Mouse (Mus musculus): ENCODE measurements around the gene Nudt14. TPM values are rescaled to one million over a fixed set of nuclear protein-coding genes. Genes with fewer than 3 reads are reported as not detected.

The Nudt14 gene
- 59.2 and 59.8 TPM in 2 replicates for polyA plus RNA-seq (2015; fragmentation: Nextera tagmentation; extraction: Ambion mirVana)

DNA sequence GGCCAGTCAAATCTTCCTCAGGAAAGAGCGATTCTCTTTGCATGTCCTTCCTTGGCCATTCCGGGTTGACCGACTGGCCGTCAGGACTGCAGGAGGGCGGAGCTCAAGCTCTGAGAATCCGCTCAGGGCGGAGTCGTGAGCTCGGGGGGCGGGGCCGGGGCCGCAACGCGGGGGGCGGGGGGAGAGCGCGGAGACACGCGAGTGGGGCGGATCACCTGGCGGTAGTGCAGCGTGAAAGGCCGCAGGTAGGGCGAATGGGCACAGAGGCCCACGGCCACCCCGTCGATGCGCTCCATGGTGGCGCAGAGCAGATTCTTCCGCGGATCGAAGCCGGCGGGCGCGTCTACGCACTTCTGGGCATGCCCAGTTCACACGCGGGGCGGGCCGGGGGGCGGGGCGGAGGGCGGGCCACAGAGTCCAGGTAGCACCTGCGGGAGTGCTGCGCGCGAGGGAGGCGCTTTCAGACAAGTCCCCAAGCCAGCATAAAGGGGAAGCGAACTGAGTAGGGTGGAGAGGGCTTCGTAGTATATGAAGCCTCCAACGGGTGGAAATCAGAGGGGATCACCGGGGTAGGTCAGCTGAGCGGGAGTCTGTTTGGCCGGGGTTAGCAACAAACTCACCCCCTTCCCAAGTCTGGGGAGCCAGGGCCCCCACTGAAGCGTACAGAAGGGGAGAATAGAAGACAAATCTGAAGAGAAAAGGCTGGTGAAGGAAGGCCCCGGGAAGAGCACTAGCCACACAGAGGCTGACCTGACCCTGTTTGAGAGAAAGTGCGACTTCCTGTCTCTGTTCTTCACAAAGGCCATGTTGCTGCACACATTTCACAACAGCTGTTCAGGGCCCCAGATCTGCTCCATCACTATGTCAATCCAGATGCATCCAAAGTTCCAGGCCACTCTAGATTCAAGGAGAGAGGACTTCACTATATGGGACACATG lies at the start of gene Nudt14:
Nudt14 (minus strand) TSS at position 349 of the 938 bp plus-strand sequence.
- H3K27me3 ChIP-seq, result peaks cover 5% of the 10 kb centered on the region; the same call in 1 of the 2 replicates
- H3K4me2 ChIP-seq, result peak within 1 kb of the TSS; percentile 66
- H3K4me1 ChIP-seq (replicated peaks), result peaks cover 47% of the 10 kb centered on the region
- peak within 1 kb of the TSS; percentile 64 for H3K4me3 ChIP-seq
- H3K9me3 ChIP-seq, result no peaks in the 10 kb centered on the region
- WGBS, result 2% methylated on average over 56 of the region's 58 CpGs
- H3K27ac ChIP-seq, result peak within 1 kb of the TSS; percentile 80
- H3K9ac ChIP-seq, result peak within 1 kb of the TSS; percentile 84
- no peaks in the 10 kb centered on the region for H3K36me3 ChIP-seq
- ATAC-seq (ENCODE audit: low FRiP score), result peak; percentile 77

DNA sequence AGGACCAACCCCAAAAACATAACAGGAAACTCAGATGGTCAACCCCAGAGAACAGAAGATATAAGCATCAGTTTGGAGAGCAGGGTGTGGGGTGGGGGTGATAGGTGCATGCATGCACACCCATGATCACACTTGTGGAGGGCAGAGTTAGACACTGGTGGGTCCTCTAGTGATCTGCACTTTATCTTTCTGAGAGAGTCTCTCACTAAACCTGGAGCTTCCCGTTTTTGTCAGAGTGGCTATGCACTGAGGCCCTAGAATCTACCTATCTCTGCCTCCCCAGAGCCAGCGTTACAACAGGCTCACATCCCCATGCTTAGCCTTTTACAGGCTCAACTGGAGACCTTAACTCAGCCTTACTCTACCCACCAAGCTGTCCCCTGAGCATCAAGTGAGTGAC lies 49.5 kb upstream of the Nudt14 start:
- Histone ChIP-seq H3K9ac (no peak overlapping the region), H3K9me3 (no peaks in the 10 kb centered on the region), H3K4me1 (replicated peaks) (0 out of 2 replicates have a peak, but pooled peaks cover 5% of the 10 kb centered on the region), H3K4me2 (no peak overlapping the region), H3K27me3 (no peaks in the 10 kb centered on the region), H3K36me3 (peaks cover 45% of the 10 kb centered on the region), H3K27ac (no peak overlapping the region), H3K4me3 (no peak overlapping the region)
- 92% methylated on average over 2 of the region's 2 CpGs for WGBS
- no peak for ATAC-seq (ENCODE audit: low FRiP score)

DNA sequence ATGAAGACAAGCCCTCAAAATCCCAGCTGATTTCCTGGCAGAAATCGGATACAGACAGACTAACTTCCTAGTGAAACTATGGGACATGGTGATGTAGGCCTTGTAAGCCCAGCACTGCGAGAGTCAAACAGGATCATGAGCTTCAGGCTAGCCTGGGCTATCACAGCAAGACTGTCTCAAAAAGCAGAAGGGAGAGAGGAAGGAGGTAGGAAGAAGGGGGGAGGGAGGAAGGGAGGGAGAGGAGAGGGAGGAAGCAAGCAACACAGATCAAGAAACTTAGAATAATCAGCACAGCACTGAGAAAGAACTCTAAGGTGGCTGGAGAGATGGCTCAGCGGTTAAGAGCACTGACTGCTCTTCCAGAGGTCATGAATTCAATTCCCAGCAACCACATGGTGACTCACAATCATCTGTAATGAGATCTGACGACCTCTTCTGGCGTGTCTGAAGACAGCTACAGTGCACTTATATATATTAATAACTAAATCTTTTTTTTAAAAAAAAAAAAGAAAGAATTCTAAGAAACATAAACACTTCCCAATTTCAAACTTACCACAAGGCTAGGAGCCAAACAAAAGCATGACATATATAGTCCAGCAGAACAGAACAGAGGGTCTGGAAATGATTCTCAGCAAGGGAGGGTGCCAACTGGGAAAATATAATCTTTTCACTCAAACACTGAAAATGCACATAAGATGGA lies 48.9 kb upstream of the Nudt14 start:
- Histone ChIP-seq H3K36me3 (peaks cover 51% of the 10 kb centered on the region), H3K4me3 (no peak overlapping the region), H3K4me2 (no peak overlapping the region), H3K27me3 (no peaks in the 10 kb centered on the region), H3K9ac (no peak overlapping the region), H3K27ac (no peak overlapping the region), H3K4me1 (replicated peaks) (0 out of 2 replicates have a peak, but pooled peaks cover 5% of the 10 kb centered on the region), H3K9me3 (no peaks in the 10 kb centered on the region)
- no peak for ATAC-seq (ENCODE audit: low FRiP score)
- 91% methylated on average over 5 of the region's 5 CpGs for WGBS

DNA sequence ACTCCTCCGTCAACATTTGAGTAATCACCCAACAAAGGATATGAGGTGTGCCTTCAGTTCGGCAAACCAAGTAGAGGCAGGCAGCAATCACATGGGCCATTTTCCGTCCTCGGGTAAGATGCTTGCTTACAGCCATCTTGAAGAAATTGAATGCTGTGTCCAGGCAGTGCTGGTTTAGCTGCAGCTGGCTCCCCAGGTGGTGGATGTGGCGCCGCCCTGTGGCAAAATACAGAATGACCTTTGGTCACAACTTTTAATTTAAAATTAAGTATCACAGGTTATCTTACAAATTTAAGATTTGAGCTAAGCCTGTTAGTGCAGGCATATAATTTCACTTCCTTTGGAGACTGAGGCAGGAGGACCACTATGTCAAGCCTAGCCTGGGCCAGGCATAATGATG lies 46.0 kb upstream of the Nudt14 start:
- Histone ChIP-seq H3K9me3 (no peaks in the 10 kb centered on the region), H3K27me3 (no peaks in the 10 kb centered on the region), H3K27ac (no peak overlapping the region), H3K4me2 (no peak overlapping the region), H3K9ac (no peak overlapping the region), H3K4me3 (no peak overlapping the region), H3K36me3 (peaks cover 69% of the 10 kb centered on the region), H3K4me1 (replicated peaks) (0 out of 2 replicates have a peak, but pooled peaks cover 2% of the 10 kb centered on the region)
- WGBS, result 73% methylated on average over 6 of the region's 6 CpGs
- no peak for ATAC-seq (ENCODE audit: low FRiP score)

DNA sequence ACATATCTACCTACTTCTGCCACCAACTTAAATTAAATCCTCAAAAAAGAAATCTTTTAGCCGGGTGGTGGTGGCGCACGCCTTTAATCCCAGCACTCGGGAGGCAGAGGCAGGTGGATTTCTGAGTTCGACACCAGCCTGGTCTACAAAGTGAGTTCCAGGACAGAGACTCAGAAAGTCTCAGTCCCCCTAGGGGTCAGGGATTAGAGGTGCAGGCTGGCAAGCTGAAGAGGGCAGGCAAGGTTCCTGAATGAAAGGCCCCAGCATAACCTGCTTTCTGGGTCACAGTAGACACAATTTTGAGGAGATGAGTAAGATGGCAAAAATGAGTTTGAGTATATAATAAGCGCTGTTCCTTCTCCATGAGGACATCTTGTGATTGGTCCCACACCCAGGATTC lies 43.4 kb upstream of the Nudt14 start:
- Histone ChIP-seq H3K9me3 (no peaks in the 10 kb centered on the region), H3K4me3 (no peak overlapping the region), H3K4me2 (no peak overlapping the region), H3K9ac (no peak overlapping the region), H3K27me3 (no peaks in the 10 kb centered on the region), H3K27ac (no peak overlapping the region), H3K4me1 (replicated peaks) (no peaks in the 10 kb centered on the region), H3K36me3 (peaks cover 72% of the 10 kb centered on the region)
- no peak for ATAC-seq (ENCODE audit: low FRiP score)
- 90% methylated on average over 6 of the region's 6 CpGs for WGBS

DNA sequence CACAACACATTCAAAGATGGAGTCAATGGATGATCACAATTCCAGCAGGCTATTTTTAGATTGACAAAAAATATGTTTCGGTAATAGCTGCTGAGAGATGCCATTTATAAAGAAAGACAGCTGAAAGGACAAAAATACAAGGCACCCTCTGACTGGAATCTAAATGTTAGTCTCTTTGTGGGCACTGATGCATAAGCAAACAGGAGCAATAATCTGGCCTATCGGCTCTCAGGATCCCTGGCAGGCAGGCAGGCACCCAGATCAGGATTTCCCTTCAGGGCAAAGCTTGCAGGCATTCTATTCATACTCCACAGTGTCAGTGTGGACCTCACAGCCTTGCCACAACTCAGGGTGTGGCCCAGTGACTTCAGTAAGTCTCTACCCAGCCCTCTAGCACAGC lies 40.1 kb upstream of the Nudt14 start:
- Histone ChIP-seq H3K9ac (no peak overlapping the region), H3K4me2 (no peak overlapping the region), H3K27ac (no peak overlapping the region), H3K9me3 (no peaks in the 10 kb centered on the region), H3K4me3 (no peak overlapping the region), H3K36me3 (peaks cover 85% of the 10 kb centered on the region), H3K4me1 (replicated peaks) (peaks cover 12% of the 10 kb centered on the region), H3K27me3 (no peaks in the 10 kb centered on the region)
- no peak for ATAC-seq (ENCODE audit: low FRiP score)
- 66% methylated on average over 2 of the region's 2 CpGs for WGBS

DNA sequence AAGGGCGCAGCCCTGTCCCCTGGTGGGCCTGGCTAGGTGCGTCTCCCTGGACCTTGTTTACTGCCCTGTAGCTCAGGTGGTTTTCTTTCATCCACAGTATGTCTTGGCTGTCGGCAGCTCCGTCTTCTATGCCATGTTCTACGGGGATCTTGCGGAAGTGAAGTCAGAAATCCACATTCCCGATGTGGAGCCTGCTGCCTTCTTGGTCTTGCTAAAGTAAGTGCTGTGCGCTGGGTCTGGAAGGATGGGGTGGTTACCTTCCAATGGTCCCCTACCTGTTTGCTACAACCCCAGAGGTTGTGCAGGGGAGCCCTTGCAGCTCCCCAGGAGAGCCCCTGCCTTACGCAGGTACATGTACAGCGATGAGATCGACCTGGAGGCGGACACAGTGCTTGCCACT lies 35.2 kb upstream of the Nudt14 start:
- H3K27ac ChIP-seq, result peak overlapping the region; percentile 95

DNA sequence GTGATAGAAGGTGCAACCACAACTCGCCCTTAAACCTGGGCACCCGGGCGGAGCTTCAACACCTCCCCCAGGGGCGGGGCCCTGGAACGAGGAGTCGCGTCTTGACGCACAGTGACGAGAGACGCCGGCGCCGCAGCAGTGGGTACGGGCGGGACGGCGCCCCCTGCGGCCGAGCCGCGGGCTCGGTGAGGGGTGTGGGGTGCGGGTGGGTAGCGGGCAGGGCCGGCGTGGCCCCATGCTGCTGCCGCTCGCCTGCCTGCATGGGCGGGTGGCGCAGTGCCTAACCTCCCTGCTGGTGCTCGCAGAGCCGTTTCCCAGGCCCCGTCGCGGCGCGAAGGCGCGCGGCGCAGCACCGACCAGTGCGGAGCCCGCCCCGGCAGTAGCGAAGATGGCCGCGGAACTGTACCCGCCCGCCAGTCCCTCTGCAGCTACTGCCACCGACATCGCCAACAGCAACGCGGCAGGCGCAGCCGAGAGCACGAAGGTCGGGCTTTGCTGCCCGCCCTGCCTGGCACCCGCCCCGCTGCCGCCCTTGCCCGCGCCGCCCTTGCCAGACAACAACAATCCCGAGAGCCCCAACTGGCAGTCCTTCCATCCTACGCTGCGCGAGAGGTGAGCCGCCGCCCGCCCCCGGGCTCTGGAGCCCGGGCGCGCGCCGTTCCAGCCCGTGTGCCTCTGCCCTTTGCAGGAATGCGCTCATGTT lies 34.6 kb upstream of the Nudt14 start, which contains the start of gene Btbd6:
Btbd6 (plus strand) TSS at position 112 of the 703 bp plus-strand sequence.
- Histone ChIP-seq H3K4me3 (peak within 1 kb of the TSS; percentile 70), H3K4me2 (peak within 1 kb of the TSS; percentile 92), H3K27me3 (no peaks in the 10 kb centered on the region), H3K9ac (peak within 1 kb of the TSS; percentile 92), H3K27ac (peak within 1 kb of the TSS; percentile 95), H3K9me3 (no peaks in the 10 kb centered on the region), H3K4me1 (replicated peaks) (peaks cover 23% of the 10 kb centered on the region), H3K36me3 (peaks cover 69% of the 10 kb centered on the region)
- 2% methylated on average over 78 of the region's 80 CpGs for WGBS
- ATAC-seq (ENCODE audit: low FRiP score), result peak; percentile 96

More for the DNA sequence above, 35.2 kb upstream of the Nudt14 start:
- Histone ChIP-seq H3K9me3 (no peaks in the 10 kb centered on the region), H3K27me3 (no peaks in the 10 kb centered on the region), H3K9ac (peak overlapping the region; percentile 92), H3K4me2 (peak overlapping the region; percentile 92), H3K4me3 (peak overlapping the region; percentile 70), H3K4me1 (replicated peaks) (peaks cover 23% of the 10 kb centered on the region), H3K36me3 (peaks cover 69% of the 10 kb centered on the region)
- no peak for ATAC-seq (ENCODE audit: low FRiP score)
- WGBS, result 42% methylated on average over 12 of the region's 12 CpGs

DNA sequence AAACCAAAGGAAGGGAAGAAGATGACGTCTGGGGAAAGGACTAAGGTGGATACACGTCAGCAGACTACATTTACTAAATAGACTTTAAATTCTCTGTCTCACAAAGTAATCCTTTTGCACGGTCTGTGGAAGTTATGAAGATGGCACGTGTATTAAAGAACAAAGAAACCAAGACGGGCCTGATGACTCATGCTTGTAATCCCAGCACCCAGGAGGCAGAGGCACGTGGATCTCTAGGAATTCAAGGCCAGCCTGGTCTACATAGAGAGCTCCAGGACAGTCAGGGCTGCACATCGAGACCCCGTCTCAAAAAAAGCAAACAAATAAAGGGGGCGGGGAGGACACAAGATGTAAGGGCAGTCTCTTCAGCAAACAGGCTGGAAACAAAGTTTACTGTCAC lies 32.8 kb upstream of the Nudt14 start:
- ATAC-seq (ENCODE audit: low FRiP score), result no peak
- Histone ChIP-seq H3K27ac (no peak overlapping the region), H3K27me3 (no peaks in the 10 kb centered on the region), H3K4me1 (replicated peaks) (peaks cover 23% of the 10 kb centered on the region), H3K36me3 (peaks cover 70% of the 10 kb centered on the region), H3K9ac (no peak overlapping the region), H3K9me3 (no peaks in the 10 kb centered on the region), H3K4me3 (no peak overlapping the region), H3K4me2 (no peak overlapping the region)
- 96% methylated on average over 9 of the region's 9 CpGs for WGBS

DNA sequence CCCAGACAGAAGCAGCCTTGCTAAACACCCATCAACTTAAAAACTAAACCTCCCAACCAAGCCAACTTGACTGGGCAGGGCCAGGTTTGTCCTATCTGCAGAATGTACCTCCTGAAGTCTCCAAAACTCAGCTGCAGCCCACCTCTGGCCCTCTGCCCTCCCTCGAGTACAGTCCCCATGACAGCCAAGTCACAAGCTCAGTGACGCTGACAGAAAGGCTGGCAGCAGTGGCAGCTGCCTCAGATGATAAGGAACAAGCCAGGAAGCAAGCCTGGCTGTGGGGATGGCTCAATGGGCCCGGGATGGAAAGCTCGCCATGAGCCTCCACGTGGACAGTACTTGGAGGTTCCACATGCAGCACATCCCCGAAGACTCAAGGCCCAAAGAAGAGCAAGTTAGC lies 27.7 kb upstream of the Nudt14 start:
- peaks cover 98% of the 10 kb centered on the region for H3K36me3 ChIP-seq
- no peak overlapping the region for H3K9ac ChIP-seq
- no peaks in the 10 kb centered on the region for H3K27me3 ChIP-seq
- no peaks in the 10 kb centered on the region for H3K9me3 ChIP-seq
- ATAC-seq (ENCODE audit: low FRiP score), result no peak
- H3K4me2 ChIP-seq, result no peak overlapping the region
- no peaks in the 10 kb centered on the region for H3K4me1 ChIP-seq (replicated peaks)
- no peak overlapping the region for H3K4me3 ChIP-seq
- 94% methylated on average over 6 of the region's 6 CpGs for WGBS
- H3K27ac ChIP-seq, result no peak overlapping the region

DNA sequence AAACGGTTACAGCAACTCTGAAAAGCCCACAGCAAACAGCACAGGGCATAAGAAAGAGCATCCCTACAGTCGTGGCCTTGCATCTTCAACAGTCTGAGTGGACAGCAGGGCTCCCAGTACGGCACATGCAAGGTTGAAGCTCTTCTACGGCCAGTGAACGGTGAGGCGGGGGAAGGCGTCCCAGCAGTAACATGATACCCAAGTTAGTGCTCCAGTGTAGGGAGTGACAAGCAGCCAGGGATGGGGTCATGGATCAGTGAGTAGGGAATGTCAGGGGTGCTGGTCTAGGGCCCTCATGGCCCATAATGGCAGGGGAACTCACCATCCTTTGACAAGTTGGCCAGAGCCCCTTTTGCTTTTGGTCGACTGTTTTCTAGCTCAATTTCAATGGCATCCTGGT lies 27.0 kb upstream of the Nudt14 start:
- Histone ChIP-seq H3K9me3 (no peaks in the 10 kb centered on the region), H3K27me3 (no peaks in the 10 kb centered on the region), H3K27ac (no peak overlapping the region), H3K4me3 (no peak overlapping the region), H3K4me1 (replicated peaks) (no peaks in the 10 kb centered on the region), H3K9ac (no peak overlapping the region), H3K4me2 (no peak overlapping the region), H3K36me3 (peaks cover 99% of the 10 kb centered on the region)
- ATAC-seq (ENCODE audit: low FRiP score), result no peak
- 74% methylated on average over 8 of the region's 8 CpGs for WGBS

DNA sequence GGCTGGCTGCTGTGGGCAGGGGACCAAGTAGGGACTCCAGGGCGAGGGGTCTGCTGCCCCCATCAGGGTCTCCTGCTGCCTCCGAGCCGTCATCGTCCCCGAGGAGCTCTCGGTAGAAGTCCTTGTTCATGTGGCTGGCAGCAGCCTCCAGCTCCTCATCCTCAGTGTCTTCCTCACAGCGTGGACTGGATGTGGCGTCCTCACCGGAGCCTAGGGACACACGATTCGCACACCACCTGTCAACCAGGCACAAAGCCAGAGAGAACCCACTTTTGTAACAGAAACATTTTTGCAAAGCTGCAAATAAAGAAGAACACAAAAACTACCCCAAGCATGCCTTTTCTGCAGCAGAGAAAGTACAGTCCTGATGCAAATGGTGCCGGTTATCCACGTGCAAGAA lies 23.9 kb upstream of the Nudt14 start:
- no peak overlapping the region for H3K9ac ChIP-seq
- 94% methylated on average over 13 of the region's 13 CpGs for WGBS
- no peak overlapping the region for H3K4me3 ChIP-seq
- H3K4me2 ChIP-seq, result no peak overlapping the region
- no peaks in the 10 kb centered on the region for H3K4me1 ChIP-seq (replicated peaks)
- no peaks in the 10 kb centered on the region for H3K27me3 ChIP-seq
- no peaks in the 10 kb centered on the region for H3K9me3 ChIP-seq
- no peak for ATAC-seq (ENCODE audit: low FRiP score)
- H3K36me3 ChIP-seq, result peaks cover 99% of the 10 kb centered on the region
- H3K27ac ChIP-seq, result no peak overlapping the region

Measured in hindbrain, embryonic 13.5 days (tissue).